Mouse (Mus musculus): ENCODE measurements around the gene Alk. TPM values are rescaled to one million over a fixed set of nuclear protein-coding genes. Genes with fewer than 3 reads are reported as not detected.

Alk gene
- total and polyA plus RNA-seq, 3 experiments: 0.05 TPM; not detected in 2

- H3K9me3 ChIP-seq (replicated peaks): peaks cover 56% of the 10 kb centered on the region
- no peaks in the 10 kb centered on the region for H3K36me3 ChIP-seq (replicated peaks)
- DNase-seq (ENCODE audit: low spot score) (no peak), ATAC-seq (ENCODE audit: extremely low read depth, insufficient number of reproducible peaks, low FRiP score, poor library complexity, severe bottlenecking) (no peak)
- no peak overlapping the region for H3K4me3 ChIP-seq (ENCODE audit: low read depth, low read length)
- TF ChIP-seq CTCF (IDR thresholded peaks at IDR 0.05; ENCODE audit: low read depth, low read length) (no peak), GATA1 (IDR thresholded peaks at IDR 0.05; ENCODE audit: borderline replicate concordance, low read length) (no peak), TAL1 (conservative IDR thresholded peaks at IDR 0.05; ENCODE audit: low read depth, low read length) (no peak), POLR2AphosphoS5 (IDR thresholded peaks at IDR 0.05; ENCODE audit: insufficient replicate concordance, low read depth, low read length) (no peak), GATA2 (IDR thresholded peaks at IDR 0.05; ENCODE audit: borderline replicate concordance, low read depth, low read length) (no peak)
- H3K4me1 ChIP-seq (ENCODE audit: insufficient read depth, low read depth, low read length): no peaks in the 10 kb centered on the region
- H3K27me3 ChIP-seq (ENCODE audit: insufficient read depth, low read length): no peaks in the 10 kb centered on the region
These were observed 304.8 kb downstream of the Alk start for GRCm38 (mm10) chr17:72299651-72300050.

- DNase-seq (ENCODE audit: low spot score) (no peak), ATAC-seq (ENCODE audit: extremely low read depth, insufficient number of reproducible peaks, low FRiP score, poor library complexity, severe bottlenecking) (no peak)
- Histone ChIP-seq H3K4me1 (ENCODE audit: insufficient read depth, low read depth, low read length) (no peaks in the 10 kb centered on the region), H3K4me3 (ENCODE audit: low read depth, low read length) (no peak overlapping the region), H3K9me3 (replicated peaks) (peaks cover 53% of the 10 kb centered on the region), H3K27me3 (ENCODE audit: insufficient read depth, low read length) (no peaks in the 10 kb centered on the region), H3K36me3 (replicated peaks) (no peaks in the 10 kb centered on the region)
- TF ChIP-seq GATA2 (IDR thresholded peaks at IDR 0.05; ENCODE audit: borderline replicate concordance, low read depth, low read length) (no peak), TAL1 (conservative IDR thresholded peaks at IDR 0.05; ENCODE audit: low read depth, low read length) (no peak), GATA1 (IDR thresholded peaks at IDR 0.05; ENCODE audit: borderline replicate concordance, low read length) (no peak), POLR2AphosphoS5 (IDR thresholded peaks at IDR 0.05; ENCODE audit: insufficient replicate concordance, low read depth, low read length) (no peak), CTCF (IDR thresholded peaks at IDR 0.05; ENCODE audit: low read depth, low read length) (no peak)
These were observed 308.1 kb downstream of the Alk start for GRCm38 (mm10) chr17:72296349-72296748.

- Histone ChIP-seq H3K4me3 (ENCODE audit: low read depth, low read length) (no peak overlapping the region), H3K27me3 (ENCODE audit: insufficient read depth, low read length) (no peaks in the 10 kb centered on the region), H3K9me3 (replicated peaks) (peaks cover 43% of the 10 kb centered on the region), H3K36me3 (replicated peaks) (no peaks in the 10 kb centered on the region), H3K4me1 (ENCODE audit: insufficient read depth, low read depth, low read length) (no peaks in the 10 kb centered on the region)
- no peak for DNase-seq (ENCODE audit: low spot score)
- no peak for ATAC-seq (ENCODE audit: extremely low read depth, insufficient number of reproducible peaks, low FRiP score, poor library complexity, severe bottlenecking)
- no peak for TF ChIP-seq CTCF (IDR thresholded peaks at IDR 0.05; ENCODE audit: low read depth, low read length)
- TF ChIP-seq GATA2 (IDR thresholded peaks at IDR 0.05; ENCODE audit: borderline replicate concordance, low read depth, low read length): no peak
- no peak for TF ChIP-seq GATA1 (IDR thresholded peaks at IDR 0.05; ENCODE audit: borderline replicate concordance, low read length)
- TF ChIP-seq TAL1 (conservative IDR thresholded peaks at IDR 0.05; ENCODE audit: low read depth, low read length): no peak
- TF ChIP-seq POLR2AphosphoS5 (IDR thresholded peaks at IDR 0.05; ENCODE audit: insufficient replicate concordance, low read depth, low read length): no peak
These were observed 311.2 kb downstream of the Alk start for GRCm38 (mm10) chr17:72293267-72293580.

DNA sequence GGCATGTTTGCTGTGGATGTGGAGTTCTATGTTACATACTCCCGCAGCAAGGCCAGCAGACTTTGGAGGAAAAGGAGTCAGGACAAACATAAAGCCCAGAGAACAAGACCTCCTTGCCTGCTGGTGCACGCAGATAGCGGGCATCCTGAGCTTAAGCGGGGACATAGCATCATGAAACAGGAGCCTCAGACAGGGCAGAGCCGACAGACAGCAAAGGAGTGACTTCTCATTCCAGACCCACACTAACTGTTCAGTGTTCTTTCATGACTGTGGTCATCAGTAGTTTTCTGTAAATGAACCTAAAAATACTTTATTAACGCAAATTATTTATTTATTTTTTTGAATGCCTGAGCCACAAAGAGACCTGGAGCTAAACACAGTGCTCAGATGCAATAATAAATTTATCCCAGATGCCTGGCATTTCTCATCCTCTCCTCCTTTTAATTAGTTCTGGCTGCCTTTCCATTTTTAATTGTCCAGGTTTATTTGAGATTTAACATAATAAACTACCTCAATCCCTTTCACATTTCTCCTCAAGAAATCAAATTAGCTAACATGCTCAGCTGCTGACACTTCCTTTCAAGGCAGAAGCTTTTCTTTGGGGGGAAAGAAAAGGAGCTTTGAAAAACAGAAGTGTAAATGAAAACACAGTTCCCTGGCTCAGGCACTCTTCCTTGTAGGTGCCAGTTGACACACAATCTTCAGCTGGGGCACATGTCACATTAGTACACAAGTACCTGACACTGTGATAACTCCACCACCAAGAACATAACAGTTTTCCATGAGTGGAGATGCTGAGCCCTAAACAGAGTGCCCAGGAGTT is 311.8 kb downstream of the Alk start:
- TF ChIP-seq GATA2 (IDR thresholded peaks at IDR 0.05; ENCODE audit: borderline replicate concordance, low read depth, low read length) (no peak), TAL1 (conservative IDR thresholded peaks at IDR 0.05; ENCODE audit: low read depth, low read length) (no peak), CTCF (IDR thresholded peaks at IDR 0.05; ENCODE audit: low read depth, low read length) (no peak), POLR2AphosphoS5 (IDR thresholded peaks at IDR 0.05; ENCODE audit: insufficient replicate concordance, low read depth, low read length) (no peak), GATA1 (IDR thresholded peaks at IDR 0.05; ENCODE audit: borderline replicate concordance, low read length) (no peak)
- no peaks in the 10 kb centered on the region for H3K36me3 ChIP-seq (replicated peaks)
- no peaks in the 10 kb centered on the region for H3K27me3 ChIP-seq (ENCODE audit: insufficient read depth, low read length)
- DNase-seq (ENCODE audit: low spot score): no peak
- peaks cover 41% of the 10 kb centered on the region for H3K9me3 ChIP-seq (replicated peaks)
- H3K4me1 ChIP-seq (ENCODE audit: insufficient read depth, low read depth, low read length): no peaks in the 10 kb centered on the region
- ATAC-seq (ENCODE audit: extremely low read depth, insufficient number of reproducible peaks, low FRiP score, poor library complexity, severe bottlenecking): no peak
- H3K4me3 ChIP-seq (ENCODE audit: low read depth, low read length): no peak overlapping the region

DNA sequence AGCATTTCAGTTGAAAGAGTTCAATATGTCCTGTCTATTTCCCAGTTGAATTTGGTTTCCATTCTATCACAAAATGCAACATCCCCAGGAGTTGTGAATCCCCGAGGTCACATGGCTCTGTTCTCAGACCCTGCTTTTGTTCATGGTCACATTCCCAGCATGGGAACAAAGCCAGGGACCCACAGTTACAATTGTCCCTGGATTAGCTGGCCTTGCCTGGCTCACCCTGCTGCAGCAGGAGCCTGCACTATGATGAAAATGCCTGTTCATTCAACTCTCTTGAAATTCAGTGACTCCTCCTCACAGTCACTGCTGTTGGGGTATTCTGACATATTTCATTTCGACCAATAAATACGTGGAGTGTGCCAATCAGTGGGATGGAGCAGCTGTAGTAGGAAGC is 318.5 kb downstream of the Alk start:
- Histone ChIP-seq H3K9me3 (replicated peaks) (peaks cover 44% of the 10 kb centered on the region), H3K4me1 (ENCODE audit: insufficient read depth, low read depth, low read length) (no peaks in the 10 kb centered on the region), H3K4me3 (ENCODE audit: low read depth, low read length) (no peak overlapping the region), H3K27me3 (ENCODE audit: insufficient read depth, low read length) (no peaks in the 10 kb centered on the region), H3K36me3 (replicated peaks) (no peaks in the 10 kb centered on the region)
- TF ChIP-seq POLR2AphosphoS5 (IDR thresholded peaks at IDR 0.05; ENCODE audit: insufficient replicate concordance, low read depth, low read length) (no peak), GATA1 (IDR thresholded peaks at IDR 0.05; ENCODE audit: borderline replicate concordance, low read length) (no peak), TAL1 (conservative IDR thresholded peaks at IDR 0.05; ENCODE audit: low read depth, low read length) (no peak), GATA2 (IDR thresholded peaks at IDR 0.05; ENCODE audit: borderline replicate concordance, low read depth, low read length) (no peak), CTCF (IDR thresholded peaks at IDR 0.05; ENCODE audit: low read depth, low read length) (no peak)
- no peak for DNase-seq (ENCODE audit: low spot score)
- ATAC-seq (ENCODE audit: extremely low read depth, insufficient number of reproducible peaks, low FRiP score, poor library complexity, severe bottlenecking): no peak

- Histone ChIP-seq H3K27me3 (ENCODE audit: insufficient read depth, low read length) (no peaks in the 10 kb centered on the region), H3K4me3 (ENCODE audit: low read depth, low read length) (no peak overlapping the region), H3K9me3 (replicated peaks) (peaks cover 39% of the 10 kb centered on the region), H3K4me1 (ENCODE audit: insufficient read depth, low read depth, low read length) (no peaks in the 10 kb centered on the region), H3K36me3 (replicated peaks) (no peaks in the 10 kb centered on the region)
- DNase-seq (ENCODE audit: low spot score) (no peak), ATAC-seq (ENCODE audit: extremely low read depth, insufficient number of reproducible peaks, low FRiP score, poor library complexity, severe bottlenecking) (no peak)
- TF ChIP-seq GATA1 (IDR thresholded peaks at IDR 0.05; ENCODE audit: borderline replicate concordance, low read length) (no peak), POLR2AphosphoS5 (IDR thresholded peaks at IDR 0.05; ENCODE audit: insufficient replicate concordance, low read depth, low read length) (no peak), GATA2 (IDR thresholded peaks at IDR 0.05; ENCODE audit: borderline replicate concordance, low read depth, low read length) (no peak), CTCF (IDR thresholded peaks at IDR 0.05; ENCODE audit: low read depth, low read length) (no peak), TAL1 (conservative IDR thresholded peaks at IDR 0.05; ENCODE audit: low read depth, low read length) (no peak)
These were observed 326.1 kb downstream of the Alk start for GRCm38 (mm10) chr17:72278296-72278695.

Data from G1E (cell line).